Mouse (Mus musculus) erythroblast, embryonic 14.5 days (primary cell): ENCODE results near the gene Bcor. TPM values are rescaled to one million over a fixed set of nuclear protein-coding genes. Genes with fewer than 3 reads are reported as not detected.
A peak's percentile ranks its signal among the peaks of the same experiment; 100 is the strongest.

Experiments
- H3K27me3 ChIP-seq: 2 replicates; pipeline ENCODE4 v1.6.1; 2012; ENCODE audit warnings: inconsistent platforms; ENCODE audit not compliant: control insufficient read depth
- H3K36me3 ChIP-seq: 2 replicates; pipeline ENCODE4 v1.6.1; 2012; ENCODE audit warnings: mild to moderate bottlenecking, inconsistent platforms; ENCODE audit not compliant: control insufficient read depth
- H3K4me1 ChIP-seq: 2 replicates; pipeline ENCODE4 v1.6.1; 2012; ENCODE audit warnings: inconsistent platforms; ENCODE audit not compliant: control insufficient read depth
- H3K4me3 ChIP-seq: replicated peaks from 2 replicates; pipeline ENCODE3; 2012; ENCODE audit warnings: moderate library complexity, mild to moderate bottlenecking, inconsistent platforms
- H3K9me3 ChIP-seq: 2 replicates; pipeline ENCODE4 v1.6.1; 2012; ENCODE audit warnings: low read length, inconsistent platforms, mixed read lengths; ENCODE audit not compliant: control insufficient read depth
- GATA1 ChIP-seq: IDR thresholded peaks from 2 replicates; pipeline ENCODE4 v1.6.1; 2012; ENCODE audit warnings: low read length, inconsistent platforms, mixed read lengths
- TAL1 ChIP-seq: IDR thresholded peaks from 3 replicates; pipeline ENCODE4 v1.6.1; 2012; ENCODE audit warnings: low read length, inconsistent platforms, mixed read lengths
- polyA plus RNA-seq: library from polyadenylated mRNA; stranded (reverse); fragments of >175 nt; gene quantifications from 2 replicates; pipeline ENCODE4 v1.2.3, GENCODE M21; 2012

Bcor gene
- polyA plus RNA-seq, 1 experiment = 0.66 TPM

DNA sequence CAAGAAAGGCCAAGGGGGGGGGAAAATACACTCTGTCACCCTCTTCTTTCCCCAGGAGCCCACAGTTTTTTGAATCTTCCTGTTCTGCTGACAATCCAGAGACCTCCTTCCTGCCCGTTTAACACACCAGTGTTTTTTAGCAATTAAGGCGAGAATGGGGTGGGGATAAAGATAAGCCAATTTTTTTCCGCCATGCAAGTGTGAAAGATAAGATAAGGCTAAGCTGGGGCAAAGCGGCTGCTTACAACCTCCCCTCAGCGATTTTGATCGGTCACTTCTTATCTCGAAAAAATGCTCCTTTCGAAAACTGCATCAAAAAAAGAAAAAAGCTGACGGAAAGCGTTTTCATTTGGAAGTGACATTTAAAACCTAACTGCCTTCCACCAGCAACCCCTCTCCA is 74.2 kb downstream of the Bcor start:
- H3K27me3 ChIP-seq = peaks cover 100% of the 10 kb centered on the region
- no peak overlapping the region for H3K4me3 ChIP-seq
- H3K36me3 ChIP-seq = no peaks in the 10 kb centered on the region
- no peak for TF ChIP-seq GATA1
- no peak for TF ChIP-seq TAL1
- H3K9me3 ChIP-seq = peaks cover 38% of the 10 kb centered on the region
- peaks cover 67% of the 10 kb centered on the region for H3K4me1 ChIP-seq

DNA sequence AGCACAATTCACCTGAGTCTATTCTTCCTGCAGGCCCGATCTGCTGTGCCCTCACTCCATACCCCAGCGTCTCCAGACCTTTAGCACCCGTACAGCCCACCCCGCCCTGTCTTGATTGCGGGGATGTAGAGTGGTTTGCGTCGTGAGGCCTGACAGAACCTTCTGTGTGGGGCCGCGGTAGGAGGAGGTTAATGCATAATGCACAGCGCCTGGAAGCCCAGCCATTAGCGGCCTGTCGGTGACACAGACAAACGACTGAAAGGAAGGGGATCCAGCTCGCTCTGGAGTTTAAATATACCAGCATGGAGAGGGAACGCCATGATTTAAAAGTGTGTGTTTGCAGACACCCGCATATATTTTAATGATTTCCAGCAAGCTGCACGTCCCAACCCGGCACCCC is 74.9 kb downstream of the Bcor start:
- H3K4me1 ChIP-seq = peaks cover 66% of the 10 kb centered on the region
- TF ChIP-seq TAL1 (no peak), GATA1 (no peak)
- H3K27me3 ChIP-seq = peaks cover 100% of the 10 kb centered on the region
- no peak overlapping the region for H3K4me3 ChIP-seq
- no peaks in the 10 kb centered on the region for H3K36me3 ChIP-seq
- H3K9me3 ChIP-seq = peaks cover 32% of the 10 kb centered on the region

- peaks cover 65% of the 10 kb centered on the region for H3K4me1 ChIP-seq
- H3K9me3 ChIP-seq = peaks cover 30% of the 10 kb centered on the region
- H3K36me3 ChIP-seq = no peaks in the 10 kb centered on the region
- TF ChIP-seq TAL1 = no peak
- peaks cover 100% of the 10 kb centered on the region for H3K27me3 ChIP-seq
- no peak overlapping the region for H3K4me3 ChIP-seq
Measured at GRCm38 (mm10) chrX:12084698-12085097, 75.5 kb downstream of the Bcor start.

GRCm38 (mm10) chrX:12083631-12084030 is 76.5 kb downstream of the Bcor start:
- H3K4me3 ChIP-seq = no peak overlapping the region
- TF ChIP-seq GATA1 (no peak), TAL1 (no peak)
- no peaks in the 10 kb centered on the region for H3K36me3 ChIP-seq
- H3K27me3 ChIP-seq = peaks cover 100% of the 10 kb centered on the region
- peaks cover 25% of the 10 kb centered on the region for H3K9me3 ChIP-seq
- H3K4me1 ChIP-seq = peaks cover 57% of the 10 kb centered on the region

- H3K9me3 ChIP-seq = peaks cover 24% of the 10 kb centered on the region
- no peak overlapping the region for H3K4me3 ChIP-seq
- TF ChIP-seq GATA1 (no peak), TAL1 (no peak)
- H3K36me3 ChIP-seq = no peaks in the 10 kb centered on the region
- H3K4me1 ChIP-seq = peaks cover 57% of the 10 kb centered on the region
- H3K27me3 ChIP-seq = peaks cover 100% of the 10 kb centered on the region
Measured at GRCm38 (mm10) chrX:12082736-12083135, 77.4 kb downstream of the Bcor start.

- Histone ChIP-seq H3K4me1 (peaks cover 57% of the 10 kb centered on the region), H3K36me3 (no peaks in the 10 kb centered on the region), H3K9me3 (peaks cover 20% of the 10 kb centered on the region), H3K27me3 (peaks cover 100% of the 10 kb centered on the region), H3K4me3 (no peak overlapping the region)
- no peak for TF ChIP-seq TAL1
- TF ChIP-seq GATA1 = no peak
Measured at GRCm38 (mm10) chrX:12082184-12082583, 78.0 kb downstream of the Bcor start.

DNA sequence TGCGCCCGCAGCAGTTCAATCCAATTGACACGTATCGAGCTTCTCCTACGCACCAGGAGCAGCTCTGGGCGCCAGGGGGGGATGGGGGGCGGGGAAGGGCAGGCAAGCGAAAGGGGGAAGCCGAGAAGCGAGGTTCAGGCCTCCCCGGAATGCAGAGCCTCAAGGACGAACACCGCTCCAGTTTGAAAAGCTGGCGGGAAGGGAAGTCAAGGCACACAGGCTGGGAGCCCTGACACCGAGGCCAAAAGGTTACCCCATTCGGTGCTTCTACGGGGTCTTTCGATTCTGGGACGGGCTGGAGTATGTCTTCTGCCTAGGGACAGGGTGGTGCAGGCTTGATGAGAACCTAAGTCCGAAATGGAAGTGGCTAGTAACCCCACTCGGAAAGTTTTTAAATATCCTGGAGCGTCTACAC is 78.4 kb downstream of the Bcor start:
- TF ChIP-seq GATA1 (no peak), TAL1 (no peak)
- peaks cover 100% of the 10 kb centered on the region for H3K27me3 ChIP-seq
- H3K36me3 ChIP-seq = no peaks in the 10 kb centered on the region
- peaks cover 19% of the 10 kb centered on the region for H3K9me3 ChIP-seq
- H3K4me1 ChIP-seq = peaks cover 57% of the 10 kb centered on the region
- no peak overlapping the region for H3K4me3 ChIP-seq

DNA sequence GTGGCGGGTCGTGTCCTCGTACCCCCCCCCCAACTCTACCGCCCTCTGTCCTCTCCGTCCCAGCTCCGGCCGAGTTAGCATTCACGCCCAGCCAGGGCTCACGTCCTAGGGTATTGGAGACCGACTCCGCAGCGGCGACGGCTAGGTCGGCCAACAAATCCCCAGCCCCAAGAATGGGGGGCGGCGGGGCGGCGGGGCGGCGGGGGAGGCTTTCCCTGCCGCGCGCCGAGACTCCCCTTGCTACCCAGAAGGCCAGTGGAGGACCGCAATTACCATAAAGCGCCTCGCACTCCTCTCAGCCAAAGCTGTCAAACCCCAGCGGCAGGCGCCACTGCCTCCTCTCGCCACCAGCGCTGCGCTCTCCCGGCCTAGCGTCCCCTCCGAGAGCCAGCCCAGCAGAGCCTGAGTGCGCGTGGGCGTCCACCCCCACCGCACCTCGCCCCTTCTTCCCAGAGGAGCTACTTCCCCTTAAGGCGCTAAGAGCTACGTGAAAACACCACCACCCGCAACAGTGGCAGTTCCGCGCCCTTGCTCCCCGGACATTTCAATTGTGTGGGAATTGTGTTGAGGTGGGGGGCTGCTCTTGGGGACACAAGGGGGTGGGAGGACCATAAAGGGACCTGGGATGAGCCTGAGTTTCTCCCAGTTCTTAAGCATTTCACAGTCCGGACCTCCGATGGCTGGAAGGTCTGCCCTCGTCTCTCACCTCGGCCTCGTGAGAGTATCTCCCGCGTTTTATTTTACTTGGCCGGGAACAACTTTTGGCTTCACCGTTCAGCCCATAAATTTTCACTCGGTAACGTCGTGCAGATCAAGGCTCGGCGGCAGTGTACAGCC is 79.0 kb downstream of the Bcor start:
- peaks cover 100% of the 10 kb centered on the region for H3K27me3 ChIP-seq
- H3K4me1 ChIP-seq = peaks cover 57% of the 10 kb centered on the region
- H3K9me3 ChIP-seq = peaks cover 19% of the 10 kb centered on the region
- TF ChIP-seq GATA1 = no peak
- no peak for TF ChIP-seq TAL1
- peak overlapping the region; percentile 79 for H3K4me3 ChIP-seq
- H3K36me3 ChIP-seq = no peaks in the 10 kb centered on the region

DNA sequence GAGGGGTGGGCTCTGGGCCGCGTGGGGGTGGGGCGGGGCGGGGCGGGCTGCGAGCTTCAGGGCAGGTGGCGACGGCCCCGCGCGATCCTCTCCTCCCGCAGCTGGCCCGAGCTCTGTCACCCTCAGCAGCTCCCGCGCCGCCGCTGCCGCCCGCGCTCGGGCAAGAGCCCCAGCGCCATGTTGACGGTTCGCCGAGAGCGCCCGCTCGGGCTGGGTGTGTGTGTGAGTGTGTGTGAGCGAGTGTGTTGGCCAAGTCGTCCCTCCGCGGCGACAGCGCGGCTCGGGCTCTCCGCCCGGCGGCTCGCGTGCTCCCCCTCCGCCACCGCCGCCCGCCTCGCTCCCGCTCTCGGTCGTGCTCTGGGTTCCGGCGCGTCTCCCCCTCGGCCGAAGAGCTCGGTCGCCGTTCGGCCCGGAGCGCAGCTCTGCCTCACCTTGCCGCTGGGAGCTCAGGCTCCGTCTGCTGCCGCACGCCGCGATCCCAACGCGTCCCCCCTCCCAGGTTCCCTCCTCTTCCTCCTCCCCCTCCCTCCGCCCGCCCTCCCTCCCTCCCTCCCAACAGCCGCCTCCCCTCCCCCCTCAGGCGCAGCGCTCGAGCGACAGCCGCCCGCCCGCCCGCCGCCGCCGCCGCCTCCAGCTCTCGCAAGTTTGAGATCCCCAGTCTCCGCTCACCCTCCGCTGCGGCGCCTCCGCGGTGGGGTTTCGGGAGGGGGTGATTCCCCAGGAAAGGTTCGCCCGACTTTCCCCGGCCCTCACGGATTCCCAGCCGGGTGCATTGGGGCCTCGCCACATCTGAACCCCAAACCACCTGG is 79.9 kb downstream of the Bcor start:
- Histone ChIP-seq H3K4me3 (peak overlapping the region; percentile 79), H3K9me3 (peaks cover 19% of the 10 kb centered on the region), H3K4me1 (peaks cover 48% of the 10 kb centered on the region), H3K36me3 (no peaks in the 10 kb centered on the region), H3K27me3 (peaks cover 100% of the 10 kb centered on the region)
- no peak for TF ChIP-seq GATA1
- TF ChIP-seq TAL1 = no peak
